In the genomic region with DNA sequence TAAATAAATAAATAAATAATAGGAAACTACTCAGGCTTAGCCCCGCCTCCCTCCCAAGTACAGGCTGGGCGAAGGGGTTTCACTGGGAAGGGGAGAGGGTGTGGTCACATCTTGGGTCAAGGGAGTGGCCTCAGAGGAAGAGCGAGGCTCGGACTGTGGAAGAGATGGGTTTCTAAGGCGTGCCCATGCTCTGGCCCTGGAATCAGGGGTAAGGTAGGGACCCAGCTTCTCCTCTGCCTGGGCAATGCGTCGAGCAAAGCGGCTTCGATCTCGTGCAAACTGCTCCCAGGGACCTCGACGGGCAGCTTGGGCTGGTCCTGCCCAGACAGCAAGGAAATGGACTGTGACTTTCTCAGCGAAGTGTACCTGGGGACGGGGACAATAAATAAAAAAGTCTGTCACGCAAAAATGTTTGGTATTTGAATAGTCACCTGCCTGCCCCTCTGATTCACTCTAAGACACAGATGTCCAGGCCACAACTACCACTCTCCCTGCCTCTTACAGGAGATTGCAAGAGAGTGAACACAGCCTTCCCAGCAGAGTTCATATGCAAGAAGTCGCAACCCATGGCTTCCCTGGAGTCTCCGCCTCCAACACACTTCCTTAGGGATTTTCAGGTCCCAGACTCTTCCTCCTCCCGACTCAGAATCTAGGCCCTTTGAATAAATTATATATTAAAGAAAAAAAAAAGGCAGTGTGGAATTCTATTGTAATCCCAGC, we compare ENCODE assay signal across 10 mouse cellular contexts. TPM values are rescaled to one million over a fixed set of nuclear protein-coding genes. Genes with fewer than 3 reads are reported as not detected.
A peak's percentile ranks its signal among the peaks of the same experiment; 100 is the strongest.
DNase-seq lines count a peak whose midpoint lies in the region; ATAC-seq lines count a peak whose summit lies in the region.
"Had no signal": no experiment of that assay in that cellular context is flagged by ENCODE, and none has a peak within 500 bp of the region (broad histone marks: within the 10 kb centered on the region; RNA-seq: fewer than 3 reads in every experiment).

No protein-coding gene starts in this region.

- ATAC-seq in heart, embryonic 15.5 days (replicated peaks; ENCODE audit: insufficient number of reproducible peaks, insufficient read depth, low FRiP score, low read depth): no peak
- no peak for ATAC-seq in liver, embryonic 15.5 days (ENCODE audit: insufficient read depth)

- H3K4me3 ChIP-seq in heart, embryonic 15.5 days: peak overlapping the region; percentile 70
- peak overlapping the region; percentile 88 for H3K4me3 ChIP-seq in liver, embryonic 15.5 days (replicated peaks)

- H3K27me3 ChIP-seq in heart, embryonic 15.5 days: no peaks in the 10 kb centered on the region
- H3K27me3 ChIP-seq in liver, embryonic 15.5 days: no peaks in the 10 kb centered on the region

- WGBS in heart, embryonic 15.5 days: 73% methylated on average over 18 of the region's 18 CpGs
- WGBS in liver, embryonic 15.5 days (ENCODE audit: insufficient replicate concordance): 47% methylated on average over 18 of the region's 18 CpGs

- intact Hi-C loops in gastrocnemius, postnatal 36 days (cut with DNase I): no loop called here

- H3K9ac ChIP-seq in heart, embryonic 15.5 days: peak overlapping the region; percentile 21
- peak overlapping the region; percentile 99 for H3K9ac ChIP-seq in liver, embryonic 15.5 days

- H3K36me3 ChIP-seq in heart, embryonic 15.5 days: peaks cover 17% of the 10 kb centered on the region
- H3K36me3 ChIP-seq in liver, embryonic 15.5 days (replicated peaks): peaks cover 45% of the 10 kb centered on the region

- DNase-seq in kidney, adult 11 months: peak; percentile 37
- no peak for DNase-seq in kidney, postnatal 14 days
- peak; percentile 38 for DNase-seq in NIH3T3 (ENCODE audit: low read depth)
- no peak for DNase-seq in gastrocnemius, postnatal 36 days
- DNase-seq in cerebellum, adult 8-10 months: no peak
- DNase-seq in frontal cortex, postnatal 25 days (ENCODE audit: low spot score in 2 of 2): no peak

- H3K4me2 ChIP-seq in heart, embryonic 15.5 days: peak overlapping the region; percentile 67
- H3K4me2 ChIP-seq in liver, embryonic 15.5 days: peak overlapping the region; percentile 77

- no peaks in the 10 kb centered on the region for H3K9me3 ChIP-seq in heart, embryonic 15.5 days (replicated peaks)
- H3K9me3 ChIP-seq in liver, embryonic 15.5 days (replicated peaks): no peaks in the 10 kb centered on the region

- H3K27ac ChIP-seq in heart, embryonic 15.5 days: no peak overlapping the region
- H3K27ac ChIP-seq in liver, embryonic 15.5 days (replicated peaks): peak overlapping the region; percentile 100

- H3K4me1 ChIP-seq in heart, embryonic 15.5 days (replicated peaks): peaks cover 33% of the 10 kb centered on the region
- H3K4me1 ChIP-seq in liver, embryonic 15.5 days (replicated peaks): peaks cover 63% of the 10 kb centered on the region

RNA-seq across cellular contexts. Expression of a gene that starts 3.0 kb away (rescaled TPM):
- polyA plus RNA-seq in heart, embryonic 15.5 days (2015; fragmentation: Nextera tagmentation; extraction: Ambion mirVana): 25.3 and 37.6 TPM in 2 replicates
- polyA plus RNA-seq in liver, embryonic 15.5 days (2015; fragmentation: Nextera tagmentation; extraction: Ambion mirVana): 280 and 325 TPM in 2 replicates
- 10 to 100 TPM; 22.9 to 25.3 TPM for total RNA-seq in gastrocnemius, postnatal 36 days (2021)

RNA-seq across cellular contexts. Expression of a gene that starts 3.0 kb away (rescaled TPM):
- 1.0 and 2.6 TPM in 2 replicates for polyA plus RNA-seq in heart, embryonic 15.5 days (2015; fragmentation: Nextera tagmentation; extraction: Ambion mirVana)
- 0.66 and 0.75 TPM in 2 replicates for polyA plus RNA-seq in liver, embryonic 15.5 days (2015; fragmentation: Nextera tagmentation; extraction: Ambion mirVana)
- total RNA-seq in gastrocnemius, postnatal 36 days (2021): 1 to 10 TPM; 3.0 to 4.8 TPM
- total RNA-seq: common myeloid progenitor, adult 5-6 weeks had no signal

RNA-seq across cellular contexts. Expression of a gene that starts 12.9 kb away (rescaled TPM):
- 144 and 177 TPM in 2 replicates for polyA plus RNA-seq in heart, embryonic 15.5 days (2015; fragmentation: Nextera tagmentation; extraction: Ambion mirVana)
- 118 and 131 TPM in 2 replicates for polyA plus RNA-seq in liver, embryonic 15.5 days (2015; fragmentation: Nextera tagmentation; extraction: Ambion mirVana)
- 10 to 100 TPM; 48.6 to 65.4 TPM for total RNA-seq in gastrocnemius, postnatal 36 days (2021)

RNA-seq across cellular contexts. Expression of a gene that starts 31.6 kb away (rescaled TPM):
- 0.24 and 0.82 TPM in 2 replicates for polyA plus RNA-seq in heart, embryonic 15.5 days (2015; fragmentation: Nextera tagmentation; extraction: Ambion mirVana)
- polyA plus RNA-seq in liver, embryonic 15.5 days (2015; fragmentation: Nextera tagmentation; extraction: Ambion mirVana): 1.9 and 2.2 TPM in 2 replicates
- total RNA-seq in gastrocnemius, postnatal 36 days (2021): 1 to 10 TPM; 1.9 to 2.8 TPM
- total RNA-seq: common myeloid progenitor, adult 5-6 weeks; neutrophil, adult 5-6 weeks had no signal

RNA-seq across cellular contexts. Expression of a gene that starts 34.5 kb away (rescaled TPM):
- 4.0 and 4.1 TPM in 2 replicates for polyA plus RNA-seq in heart, embryonic 15.5 days (2015; fragmentation: Nextera tagmentation; extraction: Ambion mirVana)
- polyA plus RNA-seq in liver, embryonic 15.5 days (2015; fragmentation: Nextera tagmentation; extraction: Ambion mirVana): 2.4 and 2.5 TPM in 2 replicates
- total RNA-seq in gastrocnemius, postnatal 36 days (2021): 10 to 100 TPM; 11.4 to 12.8 TPM

Comparison
In these comparisons a context has a peak if more than half of its experiments do, and no peak if none do; other contexts are left out.
1. DNase-seq: peak in kidney, adult 11 months (single experiment) and NIH3T3 (single experiment); none in kidney, postnatal 14 days (single experiment), gastrocnemius, postnatal 36 days (0 of 2), cerebellum, adult 8-10 months (single experiment) and frontal cortex, postnatal 25 days (0 of 2).